Mouse (Mus musculus): ENCODE results near the gene Cd4. TPM values are rescaled to one million over a fixed set of nuclear protein-coding genes. Genes with fewer than 3 reads are reported as not detected.

Cd4 gene
- polyA plus RNA-seq, 1 experiment: not detected

DNA sequence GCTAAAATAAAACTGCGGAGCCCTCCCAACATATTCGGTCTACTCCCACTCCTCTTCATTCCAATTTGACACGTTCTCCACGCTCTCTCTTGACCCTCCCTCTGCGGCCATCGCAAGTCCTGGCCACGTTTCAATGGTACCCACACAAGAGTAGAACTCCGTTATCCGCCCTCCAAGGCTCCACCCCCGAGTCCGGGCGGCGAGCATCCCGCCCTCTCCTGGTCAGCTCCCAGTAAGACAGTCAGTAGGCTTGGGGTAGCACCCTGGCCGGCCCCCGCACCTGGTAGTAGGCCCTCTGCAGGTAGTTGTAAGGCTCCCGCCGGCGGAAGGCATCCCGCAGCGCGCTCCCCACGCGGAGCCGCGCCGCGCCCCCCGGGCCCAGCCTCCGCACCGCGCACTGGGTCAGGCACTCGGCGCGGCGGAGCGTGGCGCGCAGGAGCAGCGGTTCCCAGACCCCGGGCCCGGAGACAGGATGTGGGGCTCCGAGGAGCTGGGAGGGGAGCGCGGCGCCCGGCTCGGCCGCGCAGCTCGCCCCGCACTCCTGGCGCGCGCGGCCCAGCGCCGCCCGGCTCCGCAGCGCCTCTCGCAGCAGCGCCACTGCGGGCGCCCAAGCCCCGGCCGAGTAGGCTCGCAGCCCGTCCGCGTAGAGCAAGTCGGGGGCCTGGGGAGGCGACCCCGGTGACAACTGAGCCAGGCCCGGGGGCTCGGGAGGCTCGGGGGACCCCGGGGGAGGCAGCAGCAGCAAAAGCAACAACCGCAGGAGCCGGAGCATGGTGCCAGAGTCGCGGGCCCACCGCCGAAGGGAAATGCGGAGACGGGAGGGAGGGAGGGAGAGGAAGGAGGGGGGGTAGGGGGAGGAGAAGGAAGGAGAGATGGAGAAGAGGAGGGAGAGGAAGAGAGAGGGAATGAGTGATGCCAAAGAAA is 30.8 kb downstream of the Cd4 start, which contains the start of gene P3h3:
Gene P3h3, minus strand, starts transcription at position 837 of the 924 bp plus-strand sequence.
- TF ChIP-seq POLR2A (IDR thresholded peaks at IDR 0.05; ENCODE audit: low read depth, low read length) (peak; percentile 75), CTCF (IDR thresholded peaks at IDR 0.05; ENCODE audit: borderline replicate concordance, insufficient read depth, low read length) (peak; percentile 39; the same call in 1 of the 2 replicates)
- Histone ChIP-seq H3K27ac (ENCODE audit: insufficient read depth, low read length) (peak within 1 kb of the TSS; percentile 73), H3K4me3 (ENCODE audit: insufficient read depth, low read length) (peak within 1 kb of the TSS; percentile 54), H3K4me1 (ENCODE audit: control insufficient read depth, insufficient read depth, low read length) (no peaks in the 10 kb centered on the region)

DNA sequence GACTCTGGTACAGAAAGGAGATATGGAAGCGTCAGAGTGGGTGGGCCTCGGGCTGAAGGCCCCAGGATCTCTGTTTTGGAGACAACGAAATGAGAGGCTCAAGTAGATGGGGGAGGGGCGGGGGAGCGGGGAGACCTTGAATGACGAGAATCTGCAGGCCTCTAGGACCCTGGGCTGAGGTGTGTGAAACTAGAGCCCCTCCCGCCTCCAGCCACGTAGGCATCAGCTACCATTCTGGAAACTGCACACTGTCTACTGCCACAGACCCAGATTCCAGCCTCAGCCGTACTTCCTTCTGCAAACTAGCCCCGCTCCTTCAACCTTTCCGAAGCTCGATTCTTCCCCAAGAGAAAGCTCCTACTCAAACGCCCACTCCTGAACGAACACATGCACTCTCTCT is 31.7 kb downstream of the Cd4 start:
- H3K27ac ChIP-seq (ENCODE audit: insufficient read depth, low read length): peak overlapping the region; percentile 44
- TF ChIP-seq POLR2A (IDR thresholded peaks at IDR 0.05; ENCODE audit: low read depth, low read length) (peak; percentile 77), CTCF (IDR thresholded peaks at IDR 0.05; ENCODE audit: borderline replicate concordance, insufficient read depth, low read length) (no peak)
- H3K4me3 ChIP-seq (ENCODE audit: insufficient read depth, low read length): peak overlapping the region; percentile 54
- H3K4me1 ChIP-seq (ENCODE audit: control insufficient read depth, insufficient read depth, low read length): no peaks in the 10 kb centered on the region

DNA sequence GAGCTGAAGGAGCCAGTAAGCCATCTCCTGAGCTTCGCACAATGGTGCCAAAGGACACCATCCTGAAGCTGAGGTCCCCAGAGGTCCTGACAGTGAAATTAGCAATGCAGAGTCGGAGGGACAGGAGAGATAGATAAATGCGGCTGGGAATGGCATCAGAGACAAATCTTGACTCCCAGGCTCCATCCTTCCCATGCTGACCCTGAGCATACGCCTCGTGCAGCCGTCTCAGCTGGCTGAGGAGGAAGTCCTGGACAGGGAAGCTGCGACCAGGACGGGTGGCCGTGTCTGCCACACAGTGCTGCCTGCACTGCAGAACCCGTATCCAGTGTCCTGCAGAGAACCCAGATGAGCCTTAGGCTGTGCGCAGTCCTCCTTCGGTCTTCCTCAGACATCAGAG is 33.4 kb downstream of the Cd4 start:
- no peak overlapping the region for H3K4me3 ChIP-seq (ENCODE audit: insufficient read depth, low read length)
- no peak overlapping the region for H3K27ac ChIP-seq (ENCODE audit: insufficient read depth, low read length)
- H3K4me1 ChIP-seq (ENCODE audit: control insufficient read depth, insufficient read depth, low read length): no peaks in the 10 kb centered on the region
- TF ChIP-seq POLR2A (IDR thresholded peaks at IDR 0.05; ENCODE audit: low read depth, low read length): 0 out of 2 replicates have a peak, but pooled peaks have one; percentile 12
- no peak for TF ChIP-seq CTCF (IDR thresholded peaks at IDR 0.05; ENCODE audit: borderline replicate concordance, insufficient read depth, low read length)

DNA sequence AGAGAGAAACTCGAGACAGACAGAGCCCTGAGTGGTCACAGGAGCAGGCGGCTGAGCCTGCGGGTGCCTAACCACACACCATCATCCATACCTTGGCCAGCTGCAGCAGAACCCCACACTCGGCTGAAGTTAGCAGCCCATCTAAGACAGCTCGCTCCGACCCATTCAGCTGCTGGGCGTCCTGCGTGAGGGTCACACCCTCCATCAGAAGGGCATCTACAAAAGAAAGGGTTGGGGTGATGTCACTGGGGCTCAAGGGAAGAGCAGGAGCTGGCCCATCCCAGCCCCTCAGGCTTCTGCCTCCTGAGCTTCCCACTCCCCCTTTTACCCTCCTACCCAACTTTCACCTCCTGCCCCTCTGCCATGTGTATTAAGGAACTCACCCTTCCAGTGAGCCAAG is 37.5 kb downstream of the Cd4 start:
- Histone ChIP-seq H3K27ac (ENCODE audit: insufficient read depth, low read length) (no peak overlapping the region), H3K4me1 (ENCODE audit: control insufficient read depth, insufficient read depth, low read length) (no peaks in the 10 kb centered on the region), H3K4me3 (ENCODE audit: insufficient read depth, low read length) (no peak overlapping the region)
- TF ChIP-seq CTCF (IDR thresholded peaks at IDR 0.05; ENCODE audit: borderline replicate concordance, insufficient read depth, low read length): no peak
- TF ChIP-seq POLR2A (IDR thresholded peaks at IDR 0.05; ENCODE audit: low read depth, low read length): no peak

DNA sequence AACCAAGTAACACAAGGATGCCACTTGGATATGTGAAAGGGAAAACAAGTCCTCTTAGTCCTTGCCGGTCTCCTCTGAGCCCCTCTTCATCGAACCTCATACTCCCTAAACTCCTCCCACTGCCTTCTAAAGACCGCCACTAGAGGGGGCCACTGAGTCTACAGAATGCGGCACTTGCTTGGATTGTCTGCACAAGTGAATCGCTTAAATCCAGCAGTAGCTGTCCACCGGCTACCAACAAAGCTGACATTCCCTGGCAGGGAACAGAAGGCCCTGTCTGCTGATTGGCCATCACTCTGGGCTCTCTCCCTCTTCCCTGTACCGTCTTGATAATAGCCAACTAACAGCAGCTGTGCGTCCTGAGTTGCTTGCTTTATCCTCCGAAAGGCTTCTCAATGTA is 40.7 kb downstream of the Cd4 start:
- no peak for TF ChIP-seq POLR2A (IDR thresholded peaks at IDR 0.05; ENCODE audit: low read depth, low read length)
- peak; percentile 61; the same call in 1 of the 2 replicates for TF ChIP-seq CTCF (IDR thresholded peaks at IDR 0.05; ENCODE audit: borderline replicate concordance, insufficient read depth, low read length)
- Histone ChIP-seq H3K4me1 (ENCODE audit: control insufficient read depth, insufficient read depth, low read length) (no peaks in the 10 kb centered on the region), H3K4me3 (ENCODE audit: insufficient read depth, low read length) (no peak overlapping the region), H3K27ac (ENCODE audit: insufficient read depth, low read length) (no peak overlapping the region)

DNA sequence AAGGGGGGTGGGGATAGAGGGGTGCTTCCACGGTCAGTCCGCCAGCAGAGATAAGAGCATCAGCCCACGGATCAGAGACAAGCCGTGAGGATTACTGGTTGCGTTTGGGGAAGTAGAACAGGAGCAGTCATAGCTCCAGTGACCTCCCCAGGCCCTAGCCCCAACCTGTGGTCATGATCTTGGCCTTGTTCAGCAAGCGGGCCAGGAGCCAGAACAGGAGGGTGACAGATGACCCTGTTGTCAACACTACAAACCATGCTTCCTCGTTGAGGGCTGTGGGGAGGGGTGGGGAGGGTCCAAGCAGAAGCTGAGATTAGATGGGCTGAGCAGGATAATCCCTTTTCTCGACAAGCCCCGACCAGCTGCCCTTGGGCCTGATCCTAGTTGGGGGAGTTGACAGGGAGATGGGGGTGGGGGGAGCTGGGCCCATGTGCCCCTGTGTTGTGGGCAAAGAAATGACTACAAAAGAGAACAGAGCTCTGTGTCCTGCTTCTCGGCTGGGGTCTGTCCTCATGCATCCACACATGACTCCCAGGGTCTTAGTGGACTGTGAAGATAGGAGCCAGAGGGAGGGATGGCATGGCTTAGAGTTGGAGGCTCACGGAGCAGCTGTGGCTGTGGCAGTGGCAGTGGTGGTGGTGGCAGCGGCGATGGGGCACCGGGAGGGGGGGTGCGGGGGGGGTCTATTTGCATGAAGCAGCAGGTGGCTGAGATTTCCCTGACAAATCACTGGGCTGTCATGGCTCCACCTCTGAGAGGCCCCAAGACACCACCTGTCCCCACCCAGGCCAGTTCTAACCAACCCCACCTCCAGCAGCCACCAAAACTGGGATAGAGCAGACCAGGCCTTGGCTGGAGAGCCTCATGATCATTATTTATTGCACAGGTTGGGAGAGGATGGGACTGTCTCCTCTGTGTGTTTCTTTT is 47.5 kb downstream of the Cd4 start, which contains the start of gene Gnb3:
Gene Gnb3, minus strand, starts transcription at position 35 of the 927 bp plus-strand sequence.
- TF ChIP-seq CTCF (IDR thresholded peaks at IDR 0.05; ENCODE audit: borderline replicate concordance, insufficient read depth, low read length): no peak
- TF ChIP-seq POLR2A (IDR thresholded peaks at IDR 0.05; ENCODE audit: low read depth, low read length): no peak
- no peak within 1 kb of the TSS for H3K27ac ChIP-seq (ENCODE audit: insufficient read depth, low read length)
- H3K4me1 ChIP-seq (ENCODE audit: control insufficient read depth, insufficient read depth, low read length): no peaks in the 10 kb centered on the region
- H3K4me3 ChIP-seq (ENCODE audit: insufficient read depth, low read length): no peak within 1 kb of the TSS

DNA sequence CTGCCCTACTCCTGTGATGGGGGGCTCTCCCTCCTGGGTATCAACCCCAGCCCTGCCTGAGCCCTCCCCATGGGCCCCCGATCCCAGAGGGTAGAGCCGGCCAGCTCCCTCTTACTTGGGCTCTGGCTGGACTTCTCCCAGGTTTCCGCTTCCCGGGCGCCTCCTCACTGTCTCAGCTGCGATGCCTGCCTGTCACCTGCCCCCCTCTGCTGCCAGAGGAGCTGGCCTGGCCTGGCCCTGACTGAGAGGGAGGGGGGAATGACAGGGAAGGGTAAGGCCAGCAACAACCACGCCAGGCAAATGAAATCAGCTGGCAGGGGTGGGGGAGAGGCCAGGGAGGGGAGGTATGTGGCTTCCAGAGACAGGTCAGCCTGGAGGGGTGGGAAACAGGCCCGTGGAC is 48.2 kb downstream of the Cd4 start:
- H3K27ac ChIP-seq (ENCODE audit: insufficient read depth, low read length): no peak overlapping the region

DNA sequence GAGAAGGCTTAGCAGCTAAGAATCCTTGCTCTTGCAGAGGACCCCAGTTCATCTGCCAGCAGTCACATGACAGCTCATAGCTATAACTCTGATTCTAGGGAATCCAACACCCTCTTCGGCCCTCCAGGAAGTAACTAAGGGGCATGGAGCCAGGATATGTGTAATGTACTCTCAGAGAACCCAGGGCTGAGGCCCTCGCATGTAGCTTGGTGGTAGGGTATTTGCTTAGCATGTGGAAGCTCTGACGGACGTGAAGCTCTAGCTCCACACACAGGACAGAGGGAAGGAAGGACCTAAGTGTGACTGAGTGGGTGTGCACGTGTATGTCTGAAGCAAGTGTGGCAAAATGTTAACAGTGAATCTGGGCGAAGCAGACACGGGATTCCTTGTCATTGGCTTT is 51.6 kb downstream of the Cd4 start:
- no peak overlapping the region for H3K27ac ChIP-seq (ENCODE audit: insufficient read depth, low read length)
- peak; percentile 8; the same call in 1 of the 2 replicates for TF ChIP-seq CTCF (IDR thresholded peaks at IDR 0.05; ENCODE audit: borderline replicate concordance, insufficient read depth, low read length)
- TF ChIP-seq POLR2A (IDR thresholded peaks at IDR 0.05; ENCODE audit: low read depth, low read length): no peak
- H3K4me1 ChIP-seq (ENCODE audit: control insufficient read depth, insufficient read depth, low read length): no peaks in the 10 kb centered on the region
- no peak overlapping the region for H3K4me3 ChIP-seq (ENCODE audit: insufficient read depth, low read length)

More for the DNA sequence above, 48.2 kb downstream of the Cd4 start:
- Histone ChIP-seq H3K4me1 (ENCODE audit: control insufficient read depth, insufficient read depth, low read length) (no peaks in the 10 kb centered on the region), H3K4me3 (ENCODE audit: insufficient read depth, low read length) (no peak overlapping the region)
- TF ChIP-seq POLR2A (IDR thresholded peaks at IDR 0.05; ENCODE audit: low read depth, low read length): no peak
- TF ChIP-seq CTCF (IDR thresholded peaks at IDR 0.05; ENCODE audit: borderline replicate concordance, insufficient read depth, low read length): no peak

DNA sequence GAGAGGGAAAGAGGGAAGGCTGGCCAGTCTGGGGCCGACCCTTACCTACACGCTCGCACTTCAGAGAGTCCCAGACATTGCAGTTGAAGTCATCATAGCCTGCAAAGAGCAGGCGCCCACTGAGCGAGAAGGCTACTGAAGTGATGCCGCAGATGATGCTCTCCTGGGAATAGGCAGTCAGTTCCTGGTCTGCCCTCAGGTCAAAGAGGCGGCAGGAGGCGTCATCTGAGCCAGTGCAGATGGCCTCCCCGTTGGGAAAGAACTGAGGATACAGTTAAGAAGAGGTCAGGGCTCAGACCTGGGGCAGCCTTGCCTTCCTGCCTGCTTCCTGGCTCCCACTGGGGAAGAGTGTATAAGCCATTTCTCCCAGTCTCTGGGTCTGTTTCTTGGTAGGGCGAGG is 52.5 kb downstream of the Cd4 start:
- no peaks in the 10 kb centered on the region for H3K4me1 ChIP-seq (ENCODE audit: control insufficient read depth, insufficient read depth, low read length)
- no peak overlapping the region for H3K4me3 ChIP-seq (ENCODE audit: insufficient read depth, low read length)
- H3K27ac ChIP-seq (ENCODE audit: insufficient read depth, low read length): no peak overlapping the region
- TF ChIP-seq POLR2A (IDR thresholded peaks at IDR 0.05; ENCODE audit: low read depth, low read length) (no peak), CTCF (IDR thresholded peaks at IDR 0.05; ENCODE audit: borderline replicate concordance, insufficient read depth, low read length) (no peak)
